Mouse (Mus musculus): ENCODE results near the gene Atg101. TPM values are rescaled to one million over a fixed set of nuclear protein-coding genes. Genes with fewer than 3 reads are reported as not detected.

Atg101 gene
- polyA plus RNA-seq, 1 experiment from 2014 or later, result 66.5 TPM

GRCm38 (mm10) chr15:101251930-101252329, 32.1 kb upstream of the Atg101 start:
- Histone ChIP-seq H3K9me3 (ENCODE audit: control insufficient read depth, low read length) (no peaks in the 10 kb centered on the region), H3K9ac (ENCODE audit: low read depth, low read length) (no peak overlapping the region), H3K4me3 (ENCODE audit: low read depth, low read length) (no peak overlapping the region), H3K4me1 (replicated peaks; ENCODE audit: control insufficient read depth, insufficient read depth, low read length) (no peaks in the 10 kb centered on the region), H3K27ac (ENCODE audit: low read depth, low read length) (no peak overlapping the region), H3K36me3 (ENCODE audit: control insufficient read depth, insufficient read depth, low read length) (no peaks in the 10 kb centered on the region), H3K27me3 (ENCODE audit: control insufficient read depth, insufficient read depth, low read length) (no peaks in the 10 kb centered on the region), H3K4me2 (replicated peaks; ENCODE audit: low read depth, low read length) (no peak overlapping the region)
- DNase-seq (ENCODE audit: low spot score), result no peak
- WGBS, result 89% methylated on average over 5 of the region's 5 CpGs
- ATAC-seq (ENCODE audit: low FRiP score), result no peak

- no peaks in the 10 kb centered on the region for H3K27me3 ChIP-seq (ENCODE audit: control insufficient read depth, insufficient read depth, low read length)
- no peak overlapping the region for H3K9ac ChIP-seq (ENCODE audit: low read depth, low read length)
- no peaks in the 10 kb centered on the region for H3K9me3 ChIP-seq (ENCODE audit: control insufficient read depth, low read length)
- H3K4me1 ChIP-seq (replicated peaks; ENCODE audit: control insufficient read depth, insufficient read depth, low read length), result no peaks in the 10 kb centered on the region
- DNase-seq (ENCODE audit: low spot score) (no peak), ATAC-seq (ENCODE audit: low FRiP score) (no peak)
- 84% methylated on average over 6 of the region's 6 CpGs for WGBS
- H3K36me3 ChIP-seq (ENCODE audit: control insufficient read depth, insufficient read depth, low read length), result no peaks in the 10 kb centered on the region
- no peak overlapping the region for H3K27ac ChIP-seq (ENCODE audit: low read depth, low read length)
- H3K4me2 ChIP-seq (replicated peaks; ENCODE audit: low read depth, low read length), result no peak overlapping the region
- no peak overlapping the region for H3K4me3 ChIP-seq (ENCODE audit: low read depth, low read length)
Measured at GRCm38 (mm10) chr15:101252614-101253013, 31.5 kb upstream of the Atg101 start.

GRCm38 (mm10) chr15:101253563-101253885, 30.5 kb upstream of the Atg101 start:
- Histone ChIP-seq H3K4me3 (ENCODE audit: low read depth, low read length) (peak overlapping the region; percentile 57), H3K27ac (ENCODE audit: low read depth, low read length) (no peak overlapping the region), H3K9ac (ENCODE audit: low read depth, low read length) (peak overlapping the region; percentile 74), H3K36me3 (ENCODE audit: control insufficient read depth, insufficient read depth, low read length) (no peaks in the 10 kb centered on the region; the same call in 1 of the 2 replicates), H3K9me3 (ENCODE audit: control insufficient read depth, low read length) (no peaks in the 10 kb centered on the region), H3K4me2 (replicated peaks; ENCODE audit: low read depth, low read length) (peak overlapping the region; percentile 91), H3K27me3 (ENCODE audit: control insufficient read depth, insufficient read depth, low read length) (no peaks in the 10 kb centered on the region), H3K4me1 (replicated peaks; ENCODE audit: control insufficient read depth, insufficient read depth, low read length) (no peaks in the 10 kb centered on the region)
- 41% methylated on average over 3 of the region's 3 CpGs for WGBS
- no peak for DNase-seq (ENCODE audit: low spot score)
- 0 out of 2 replicates have a peak, but pooled peaks have one; percentile 14 for ATAC-seq (ENCODE audit: low FRiP score)

GRCm38 (mm10) chr15:101253886-101254795, 29.9 kb upstream of the Atg101 start, which contains the start of gene Nr4a1:
Nr4a1 (plus strand) TSS chr15:101254269.
- H3K27me3 ChIP-seq (ENCODE audit: control insufficient read depth, insufficient read depth, low read length), result no peaks in the 10 kb centered on the region
- DNase-seq (ENCODE audit: low spot score), result peak; percentile 63
- no peaks in the 10 kb centered on the region for H3K9me3 ChIP-seq (ENCODE audit: control insufficient read depth, low read length)
- no peaks in the 10 kb centered on the region; the same call in 1 of the 2 replicates for H3K36me3 ChIP-seq (ENCODE audit: control insufficient read depth, insufficient read depth, low read length)
- H3K4me2 ChIP-seq (replicated peaks; ENCODE audit: low read depth, low read length), result peak within 1 kb of the TSS; percentile 91
- H3K4me3 ChIP-seq (ENCODE audit: low read depth, low read length), result peak within 1 kb of the TSS; percentile 57
- no peaks in the 10 kb centered on the region for H3K4me1 ChIP-seq (replicated peaks; ENCODE audit: control insufficient read depth, insufficient read depth, low read length)
- peak within 1 kb of the TSS; percentile 74 for H3K9ac ChIP-seq (ENCODE audit: low read depth, low read length)
- peak within 1 kb of the TSS; percentile 17; the same call in 1 of the 2 replicates for H3K27ac ChIP-seq (ENCODE audit: low read depth, low read length)
- WGBS, result under 1% methylated on average over 54 of the region's 82 CpGs
- ATAC-seq (ENCODE audit: low FRiP score), result peak; percentile 76

- DNase-seq (ENCODE audit: low spot score) (no peak), ATAC-seq (ENCODE audit: low FRiP score) (no peak)
- no peak overlapping the region for H3K4me3 ChIP-seq (ENCODE audit: low read depth, low read length)
- WGBS, result 87% methylated on average over 7 of the region's 7 CpGs
- no peak overlapping the region for H3K9ac ChIP-seq (ENCODE audit: low read depth, low read length)
- H3K4me1 ChIP-seq (replicated peaks; ENCODE audit: control insufficient read depth, insufficient read depth, low read length), result no peaks in the 10 kb centered on the region
- H3K27me3 ChIP-seq (ENCODE audit: control insufficient read depth, insufficient read depth, low read length), result no peaks in the 10 kb centered on the region
- H3K9me3 ChIP-seq (ENCODE audit: control insufficient read depth, low read length), result no peaks in the 10 kb centered on the region
- no peak overlapping the region for H3K4me2 ChIP-seq (replicated peaks; ENCODE audit: low read depth, low read length)
- no peaks in the 10 kb centered on the region; the same call in 1 of the 2 replicates for H3K36me3 ChIP-seq (ENCODE audit: control insufficient read depth, insufficient read depth, low read length)
- H3K27ac ChIP-seq (ENCODE audit: low read depth, low read length), result no peak overlapping the region
Measured at GRCm38 (mm10) chr15:101255842-101256462, 28.1 kb upstream of the Atg101 start.

GRCm38 (mm10) chr15:101256463-101257206, 27.4 kb upstream of the Atg101 start:
- Histone ChIP-seq H3K36me3 (ENCODE audit: control insufficient read depth, insufficient read depth, low read length) (no peaks in the 10 kb centered on the region; the same call in 1 of the 2 replicates), H3K27ac (ENCODE audit: low read depth, low read length) (no peak overlapping the region), H3K9me3 (ENCODE audit: control insufficient read depth, low read length) (no peaks in the 10 kb centered on the region), H3K4me3 (ENCODE audit: low read depth, low read length) (no peak overlapping the region), H3K4me1 (replicated peaks; ENCODE audit: control insufficient read depth, insufficient read depth, low read length) (no peaks in the 10 kb centered on the region), H3K27me3 (ENCODE audit: control insufficient read depth, insufficient read depth, low read length) (no peaks in the 10 kb centered on the region), H3K4me2 (replicated peaks; ENCODE audit: low read depth, low read length) (no peak overlapping the region), H3K9ac (ENCODE audit: low read depth, low read length) (no peak overlapping the region)
- WGBS, result 74% methylated on average over 14 of the region's 14 CpGs
- DNase-seq (ENCODE audit: low spot score) (no peak), ATAC-seq (ENCODE audit: low FRiP score) (no peak)

GRCm38 (mm10) chr15:101258420-101258819, 25.7 kb upstream of the Atg101 start:
- no peak for DNase-seq (ENCODE audit: low spot score)
- no peak for ATAC-seq (ENCODE audit: low FRiP score)
- Histone ChIP-seq H3K36me3 (ENCODE audit: control insufficient read depth, insufficient read depth, low read length) (no peaks in the 10 kb centered on the region; the same call in 1 of the 2 replicates), H3K9me3 (ENCODE audit: control insufficient read depth, low read length) (no peaks in the 10 kb centered on the region), H3K4me1 (replicated peaks; ENCODE audit: control insufficient read depth, insufficient read depth, low read length) (no peaks in the 10 kb centered on the region), H3K27me3 (ENCODE audit: control insufficient read depth, insufficient read depth, low read length) (no peaks in the 10 kb centered on the region), H3K4me3 (ENCODE audit: low read depth, low read length) (no peak overlapping the region), H3K4me2 (replicated peaks; ENCODE audit: low read depth, low read length) (no peak overlapping the region), H3K27ac (ENCODE audit: low read depth, low read length) (no peak overlapping the region), H3K9ac (ENCODE audit: low read depth, low read length) (no peak overlapping the region)
- WGBS, result 92% methylated on average over 11 of the region's 11 CpGs

- no peaks in the 10 kb centered on the region; the same call in 1 of the 2 replicates for H3K36me3 ChIP-seq (ENCODE audit: control insufficient read depth, insufficient read depth, low read length)
- no peaks in the 10 kb centered on the region for H3K9me3 ChIP-seq (ENCODE audit: control insufficient read depth, low read length)
- no peaks in the 10 kb centered on the region for H3K4me1 ChIP-seq (replicated peaks; ENCODE audit: control insufficient read depth, insufficient read depth, low read length)
- no peak overlapping the region for H3K4me3 ChIP-seq (ENCODE audit: low read depth, low read length)
- H3K27me3 ChIP-seq (ENCODE audit: control insufficient read depth, insufficient read depth, low read length), result no peaks in the 10 kb centered on the region
- ATAC-seq (ENCODE audit: low FRiP score), result no peak
- no peak overlapping the region for H3K4me2 ChIP-seq (replicated peaks; ENCODE audit: low read depth, low read length)
- DNase-seq (ENCODE audit: low spot score), result no peak
- H3K27ac ChIP-seq (ENCODE audit: low read depth, low read length), result no peak overlapping the region
- 79% methylated on average over 3 of the region's 3 CpGs for WGBS
- H3K9ac ChIP-seq (ENCODE audit: low read depth, low read length), result no peak overlapping the region
Measured at GRCm38 (mm10) chr15:101259922-101260321, 24.1 kb upstream of the Atg101 start.

All from hindbrain, embryonic 11.5 days (tissue).